Comparison of ENCODE assay signal across 27 mouse cellular contexts in the genomic region with DNA sequence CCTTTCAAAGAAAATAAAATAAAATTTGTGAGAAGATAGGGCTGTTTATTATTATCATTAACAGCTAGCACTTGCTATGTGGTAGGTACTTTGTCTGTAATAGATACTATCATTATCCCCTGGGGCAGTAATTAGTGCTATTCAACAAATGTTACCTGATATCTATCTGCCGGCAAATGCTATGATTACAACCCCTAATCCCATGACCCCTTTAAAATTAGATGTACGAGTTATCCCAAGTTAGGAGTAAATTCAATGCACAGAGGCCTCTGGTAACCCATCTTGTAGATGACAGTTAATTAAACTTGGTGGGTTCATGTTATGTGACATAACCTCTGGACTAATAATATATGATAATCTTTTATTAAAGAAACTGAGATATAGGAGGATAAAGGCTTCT.
"Had no signal": no experiment of that assay in that cellular context is flagged by ENCODE, and none has a peak within 500 bp of the region (broad histone marks: within the 10 kb centered on the region; RNA-seq: fewer than 3 reads in every experiment).

No protein-coding gene starts in this region.

- ATAC-seq: hindbrain, embryonic 16.5 days; inflammation-experienced regulatory T-cells, adult 6 months; intestine, embryonic 15.5 days; intestine, postnatal 0 days; liver, postnatal 0 days had no signal

- H3K27ac ChIP-seq: gastrocnemius, adult 2 months; heart, embryonic 10.5 days; hindbrain, embryonic 10.5 days; hindbrain, embryonic 12.5 days; hindbrain, embryonic 14.5 days; intestine, embryonic 15.5 days; layer of hippocampus, adult 2 months; left cerebral cortex, adult 2 months; limb, embryonic 10.5 days; limb, embryonic 12.5 days; liver, embryonic 13.5 days; liver, embryonic 15.5 days had no signal

- H3K9me3 ChIP-seq: heart, embryonic 10.5 days; hindbrain, embryonic 10.5 days; hindbrain, embryonic 12.5 days; intestine, embryonic 15.5 days; limb, embryonic 10.5 days; limb, embryonic 12.5 days; liver, embryonic 13.5 days; liver, embryonic 15.5 days had no signal

- DNase-seq: gastrocnemius, adult 2 months; gastrocnemius, postnatal 10 days; gastrocnemius, postnatal 25 days; heart, adult 18-20 months; heart, postnatal 10 days; heart, postnatal 4 days; kidney, adult 8-10 months; kidney, postnatal 14 days; kidney, postnatal 4 days; liver; liver, embryonic 13.5 days; liver, postnatal 0 days had no signal

- H3K4me3 ChIP-seq: gastrocnemius, adult 2 months; heart, embryonic 10.5 days; heart, embryonic 12.5 days; hindbrain, embryonic 10.5 days; hindbrain, embryonic 12.5 days; intestine, embryonic 15.5 days; layer of hippocampus, adult 2 months; left cerebral cortex, adult 2 months; limb, embryonic 10.5 days; limb, embryonic 12.5 days; liver, embryonic 13.5 days; liver, embryonic 15.5 days had no signal

- H3K4me2 ChIP-seq: heart, embryonic 12.5 days; hindbrain, embryonic 12.5 days; hindbrain, embryonic 14.5 days; intestine, embryonic 15.5 days; limb, embryonic 12.5 days; liver, embryonic 11.5 days; liver, embryonic 13.5 days; liver, embryonic 15.5 days had no signal

- H3K9ac ChIP-seq: heart, embryonic 12.5 days; hindbrain, embryonic 12.5 days; hindbrain, embryonic 14.5 days; intestine, embryonic 15.5 days; limb, embryonic 12.5 days; liver, embryonic 13.5 days; liver, embryonic 15.5 days; liver, postnatal 0 days had no signal

- H3K36me3 ChIP-seq: heart, embryonic 10.5 days; heart, embryonic 12.5 days; hindbrain, embryonic 10.5 days; hindbrain, embryonic 12.5 days; intestine, embryonic 15.5 days; limb, embryonic 10.5 days; limb, embryonic 12.5 days; liver, embryonic 13.5 days; liver, embryonic 15.5 days had no signal

- H3K27me3 ChIP-seq: heart, embryonic 12.5 days; hindbrain, embryonic 12.5 days; intestine, embryonic 15.5 days; limb, embryonic 12.5 days; liver, embryonic 13.5 days; liver, embryonic 15.5 days had no signal

- H3K4me1 ChIP-seq: heart, embryonic 10.5 days; heart, embryonic 12.5 days; hindbrain, embryonic 10.5 days; hindbrain, embryonic 12.5 days; intestine, embryonic 15.5 days; limb, embryonic 10.5 days; limb, embryonic 12.5 days; liver, embryonic 13.5 days; liver, embryonic 15.5 days had no signal
